Mouse (Mus musculus) stomach, postnatal 0 days (tissue): ENCODE results near the gene Tprg. TPM values are rescaled to one million over a fixed set of nuclear protein-coding genes. Genes with fewer than 3 reads are reported as not detected.

Source experiments
- ATAC-seq: fragments of 200-750 bp; cut with Nextera tagmentation; 2 replicates; pipeline ENCODE4 v1.8.0; 2017; ENCODE audit not compliant: low FRiP score, low TSS enrichment
- DNase-seq: peaks from one replicate; pipeline ENCODE4 v3.0.0-alpha.2; 2016; ENCODE audit warnings: low spot score
- H3K27ac ChIP-seq: fragments of 300-500 bp; sonication (generic); replicated peaks from 2 replicates; pipeline ENCODE4 v1.5.1; 2014; ENCODE audit warnings: mild to moderate bottlenecking, control low read depth
- H3K27me3 ChIP-seq: fragments of 300-500 bp; sonication (generic); 2 replicates; pipeline ENCODE4 v1.6.1; 2014; ENCODE audit warnings: low read length; ENCODE audit not compliant: control insufficient read depth, insufficient read depth
- H3K36me3 ChIP-seq: fragments of 300-500 bp; sonication (generic); 2 replicates; pipeline ENCODE4 v1.6.1; 2014; ENCODE audit warnings: low read length, mixed read lengths; ENCODE audit not compliant: control insufficient read depth, insufficient read depth
- H3K4me1 ChIP-seq: fragments of 300-500 bp; sonication (generic); replicated peaks from 2 replicates; pipeline ENCODE4 v1.6.1; 2014; ENCODE audit warnings: antibody characterized with exemption; ENCODE audit not compliant: control insufficient read depth, insufficient read depth
- H3K4me2 ChIP-seq: fragments of 300-500 bp; sonication (generic); replicated peaks from 2 replicates; pipeline ENCODE4 v1.6.1; 2014; ENCODE audit warnings: low read depth, mild to moderate bottlenecking, control low read depth, moderate library complexity
- H3K4me3 ChIP-seq: fragments of 300-500 bp; sonication (generic); 2 replicates; pipeline ENCODE4 v1.5.1; 2014; ENCODE audit warnings: low read depth, low read length, control low read depth
- H3K9ac ChIP-seq: fragments of 300-500 bp; sonication (generic); 2 replicates; pipeline ENCODE4 v1.6.1; 2014; ENCODE audit warnings: mild to moderate bottlenecking, low read length, control low read depth, mixed read lengths
- H3K9me3 ChIP-seq: fragments of 300-500 bp; sonication (generic); 2 replicates; pipeline ENCODE4 v1.6.1; 2016; ENCODE audit warnings: low read length; ENCODE audit not compliant: control insufficient read depth
- CTCF ChIP-seq: IDR thresholded peaks from 2 replicates; pipeline ENCODE4 v1.5.1; 2016; ENCODE audit warnings: antibody characterized with exemption, low read depth, mild to moderate bottlenecking, moderate library complexity
- EP300 ChIP-seq: optimal IDR thresholded peaks from 2 replicates; pipeline ENCODE3; 2016; ENCODE audit warnings: antibody characterized with exemption
- WGBS: fragments of 180-500 bp; shearing (Covaris S2); extraction: QIAGEN DNeasy Blood & Tissue Kit; methylation state at CpG from one replicate; pipeline ENCODE4 v1.1.7; 2014; 5-methylcytosine and 5-hydroxymethylcytosine counted together
- polyA plus RNA-seq: library from polyadenylated mRNA; unstranded; fragments of >200 nt; fragmentation: Nextera tagmentation; extraction: Ambion mirVana; gene quantifications from 2 replicates; pipeline ENCODE4 v1.2.1, GENCODE M21; 2015

Tprg gene
- polyA plus RNA-seq, 1 experiment from 2014 or later, result 41.0 TPM

DNA sequence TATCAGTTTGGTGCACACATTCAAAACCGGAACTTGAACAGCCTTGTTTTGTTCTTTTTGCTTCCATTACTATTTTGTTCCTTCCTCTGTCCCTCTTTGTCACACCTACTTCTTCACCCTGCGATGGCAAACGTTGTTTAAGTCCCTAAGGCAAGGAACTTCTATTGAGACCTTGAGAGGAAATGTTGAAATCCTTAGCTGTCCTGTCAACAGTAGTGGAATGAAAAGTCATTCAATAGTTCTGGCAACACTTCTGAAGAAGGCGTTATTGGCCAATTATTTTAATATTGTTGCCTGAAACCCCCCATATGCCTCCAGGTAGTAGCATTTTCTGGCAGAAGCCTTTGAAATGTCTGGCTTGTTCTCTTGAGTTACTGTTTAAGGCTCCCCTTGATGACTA lies 137.4 kb downstream of the Tprg start:
- Histone ChIP-seq H3K4me1 (no peaks in the 10 kb centered on the region), H3K27ac (no peak overlapping the region), H3K36me3 (no peaks in the 10 kb centered on the region), H3K4me2 (no peak overlapping the region), H3K9ac (no peak overlapping the region), H3K4me3 (no peak overlapping the region), H3K9me3 (no peaks in the 10 kb centered on the region), H3K27me3 (no peaks in the 10 kb centered on the region)
- TF ChIP-seq CTCF, result no peak
- TF ChIP-seq EP300, result no peak
- DNase-seq (no peak), ATAC-seq (no peak)
- WGBS, result 74% methylated on average over 4 of the region's 4 CpGs

- ATAC-seq, result no peak
- DNase-seq, result no peak
Measured at GRCm38 (mm10) chr16:25424915-25425314, 138.3 kb downstream of the Tprg start.

GRCm38 (mm10) chr16:25425376-25425775 lies 138.8 kb downstream of the Tprg start:
- H3K27ac ChIP-seq, result no peak overlapping the region
- no peak overlapping the region for H3K4me3 ChIP-seq
- H3K27me3 ChIP-seq, result no peaks in the 10 kb centered on the region
- H3K9ac ChIP-seq, result no peak overlapping the region
- TF ChIP-seq EP300, result no peak
- no peak for TF ChIP-seq CTCF
- ATAC-seq (no peak), DNase-seq (no peak)
- 68% methylated on average over 1 of the region's 1 CpGs for WGBS
- no peak overlapping the region for H3K4me2 ChIP-seq
- H3K36me3 ChIP-seq, result no peaks in the 10 kb centered on the region
- no peaks in the 10 kb centered on the region for H3K9me3 ChIP-seq
- H3K4me1 ChIP-seq, result no peaks in the 10 kb centered on the region

More at GRCm38 (mm10) chr16:25424915-25425314, 138.3 kb downstream of the Tprg start:
- Histone ChIP-seq H3K9me3 (no peaks in the 10 kb centered on the region), H3K4me1 (no peaks in the 10 kb centered on the region), H3K27ac (no peak overlapping the region), H3K36me3 (no peaks in the 10 kb centered on the region), H3K9ac (no peak overlapping the region), H3K4me3 (no peak overlapping the region), H3K27me3 (no peaks in the 10 kb centered on the region), H3K4me2 (no peak overlapping the region)
- TF ChIP-seq EP300, result no peak
- no peak for TF ChIP-seq CTCF
- 65% methylated on average over 9 of the region's 9 CpGs for WGBS

DNA sequence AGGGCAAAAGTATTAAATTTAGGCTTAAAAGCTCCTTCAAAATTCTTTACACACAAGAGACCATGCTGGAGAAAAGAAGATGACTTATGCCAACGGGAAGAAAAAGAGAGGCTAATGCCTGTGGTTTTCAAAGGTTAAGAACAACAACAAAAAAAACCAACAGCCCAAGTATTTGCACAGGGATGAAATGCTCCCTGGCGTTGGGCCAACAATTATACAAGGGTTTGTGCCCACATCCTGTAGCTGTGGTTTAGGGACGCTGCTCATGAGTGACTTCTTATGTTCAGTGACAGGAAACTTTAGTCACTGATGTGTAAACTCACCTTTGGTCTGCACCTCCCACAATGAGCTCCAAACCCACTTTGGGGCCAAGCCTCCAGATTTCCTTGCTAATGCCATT lies 139.6 kb downstream of the Tprg start:
- H3K4me3 ChIP-seq, result no peak overlapping the region
- no peaks in the 10 kb centered on the region for H3K27me3 ChIP-seq
- no peaks in the 10 kb centered on the region for H3K9me3 ChIP-seq
- no peaks in the 10 kb centered on the region for H3K36me3 ChIP-seq
- no peak overlapping the region for H3K4me2 ChIP-seq
- peak; percentile 69 for DNase-seq
- TF ChIP-seq CTCF, result no peak
- ATAC-seq, result peak; percentile 89
- WGBS, result 24% methylated on average over 3 of the region's 3 CpGs
- H3K27ac ChIP-seq, result no peak overlapping the region
- no peak overlapping the region for H3K9ac ChIP-seq
- no peaks in the 10 kb centered on the region for H3K4me1 ChIP-seq

DNA sequence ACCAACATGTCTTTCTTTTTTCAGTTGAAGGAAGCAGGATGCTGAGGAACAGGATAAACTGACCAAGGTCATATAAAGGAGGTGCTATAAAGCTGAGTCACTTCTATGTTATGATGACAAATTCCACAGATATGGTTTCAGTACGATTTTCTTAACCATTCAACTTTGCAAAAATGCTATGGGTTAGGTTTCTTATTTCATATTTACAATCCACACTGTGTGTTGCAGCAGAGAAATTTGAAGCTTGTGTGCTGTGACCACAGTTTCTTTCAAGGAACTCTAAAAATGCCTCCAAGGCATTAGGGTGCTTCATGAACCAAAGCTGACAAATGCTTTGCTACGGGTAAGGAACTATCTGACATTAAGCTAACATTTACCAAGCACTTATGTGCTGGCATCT lies 153.4 kb downstream of the Tprg start:
- H3K4me1 ChIP-seq, result no peaks in the 10 kb centered on the region
- WGBS, result 30% methylated on average over 2 of the region's 2 CpGs

DNA sequence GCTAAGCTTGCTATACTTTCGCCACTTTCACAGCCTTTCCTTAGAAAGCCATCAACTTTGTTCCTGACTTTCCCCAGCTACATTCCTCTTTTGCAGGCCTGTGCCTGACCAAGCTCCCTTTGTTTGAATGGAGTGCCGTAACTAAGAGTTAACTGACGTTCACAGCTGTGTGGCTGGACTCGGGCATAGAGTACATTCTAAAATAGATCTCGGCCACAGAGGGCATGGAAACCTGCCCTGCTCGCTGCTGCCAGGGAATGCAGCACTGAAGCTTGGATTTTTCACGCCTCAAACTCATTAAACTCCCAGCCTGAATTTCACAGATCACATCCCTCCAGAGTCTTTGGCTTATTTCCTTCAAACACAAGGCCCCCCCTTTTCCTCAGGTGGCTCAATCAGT lies 159.0 kb downstream of the Tprg start:
- 58% methylated on average over 7 of the region's 7 CpGs for WGBS
- H3K27ac ChIP-seq, result no peak overlapping the region
- no peak for ATAC-seq
- DNase-seq, result no peak
- no peak overlapping the region for H3K4me2 ChIP-seq
- no peaks in the 10 kb centered on the region for H3K9me3 ChIP-seq
- H3K36me3 ChIP-seq, result no peaks in the 10 kb centered on the region
- no peaks in the 10 kb centered on the region for H3K4me1 ChIP-seq
- no peaks in the 10 kb centered on the region for H3K27me3 ChIP-seq
- no peak overlapping the region for H3K4me3 ChIP-seq
- no peak overlapping the region for H3K9ac ChIP-seq
- TF ChIP-seq EP300, result no peak
- no peak for TF ChIP-seq CTCF

More for the DNA sequence above, 153.4 kb downstream of the Tprg start:
- DNase-seq (no peak), ATAC-seq (no peak)
- no peaks in the 10 kb centered on the region for H3K9me3 ChIP-seq
- no peak overlapping the region for H3K4me3 ChIP-seq
- TF ChIP-seq EP300, result no peak
- no peak for TF ChIP-seq CTCF
- no peak overlapping the region for H3K27ac ChIP-seq
- H3K4me2 ChIP-seq, result no peak overlapping the region
- no peaks in the 10 kb centered on the region for H3K27me3 ChIP-seq
- H3K9ac ChIP-seq, result no peak overlapping the region
- H3K36me3 ChIP-seq, result no peaks in the 10 kb centered on the region
